Mouse (Mus musculus) CH12.LX (cell line): ENCODE results near the gene Acer3.
A peak's percentile ranks its signal among the peaks of the same experiment; 100 is the strongest.

Experiments
- CHD1 ChIP-seq: IDR thresholded peaks from 2 replicates; pipeline ENCODE4 v1.6.1; 2012; ENCODE audit warnings: low read depth, low read length, improper control_type of control experiment, inconsistent platforms
- CTCF ChIP-seq, 2 experiments: IDR thresholded peaks in 1 of 2; conservative IDR thresholded peaks in 1 of 2; 2 replicates each; pipeline ENCODE4 v1.5.1; 2011 to 2012; ENCODE audit warnings: low read depth in 2 of 2, low read length in 2 of 2, improper control_type of control experiment in 1 of 2, inconsistent platforms in 1 of 2, mild to moderate bottlenecking in 1 of 2, moderate library complexity in 1 of 2
- E2F4 ChIP-seq: IDR thresholded peaks from 2 replicates; pipeline ENCODE4 v1.6.1; 2011; ENCODE audit warnings: low read depth, low read length, improper control_type of control experiment; ENCODE audit not compliant: insufficient replicate concordance
- ELF1 ChIP-seq: IDR thresholded peaks from 2 replicates; pipeline ENCODE4 v1.6.1; 2014; ENCODE audit warnings: low read depth, mild to moderate bottlenecking, inconsistent platforms, low read length, improper control_type of control experiment
- EP300 ChIP-seq: IDR thresholded peaks from 2 replicates; pipeline ENCODE4 v1.6.1; 2011; ENCODE audit warnings: low read length, improper control_type of control experiment
- GABPA ChIP-seq: IDR thresholded peaks from 2 replicates; pipeline ENCODE4 v1.6.1; 2012; ENCODE audit warnings: low read depth, low read length, improper control_type of control experiment, inconsistent platforms; ENCODE audit not compliant: insufficient replicate concordance
- IRF4 ChIP-seq: IDR thresholded peaks from 2 replicates; pipeline ENCODE4 v1.6.1; 2014; ENCODE audit warnings: low read depth, mild to moderate bottlenecking, inconsistent platforms, low read length, improper control_type of control experiment
- KAT2A ChIP-seq: IDR thresholded peaks from 2 replicates; pipeline ENCODE4 v1.6.1; 2012; ENCODE audit warnings: low read length, improper control_type of control experiment, inconsistent platforms; ENCODE audit not compliant: insufficient replicate concordance
- MAFK ChIP-seq: IDR thresholded peaks from 2 replicates; pipeline ENCODE4 v1.6.1; 2011; ENCODE audit warnings: low read length, improper control_type of control experiment; ENCODE audit not compliant: insufficient replicate concordance
- MAZ ChIP-seq: IDR thresholded peaks from 2 replicates; pipeline ENCODE4 v1.6.1; 2012; ENCODE audit warnings: low read depth, mild to moderate bottlenecking, inconsistent platforms, low read length, improper control_type of control experiment, moderate library complexity
- MYC ChIP-seq: IDR thresholded peaks from 2 replicates; pipeline ENCODE4 v1.6.1; 2011; ENCODE audit warnings: low read depth, mild to moderate bottlenecking, improper control_type of control experiment, low read length
- NRF1 ChIP-seq: IDR thresholded peaks from 2 replicates; pipeline ENCODE4 v1.6.1; 2014; ENCODE audit warnings: low read depth, mild to moderate bottlenecking, inconsistent platforms, low read length, improper control_type of control experiment, moderate library complexity
- ZMIZ1 ChIP-seq: IDR thresholded peaks from 2 replicates; pipeline ENCODE4 v1.6.1; 2012; ENCODE audit warnings: low read depth, mild to moderate bottlenecking, inconsistent platforms, low read length, improper control_type of control experiment
- ZNF384 ChIP-seq: IDR thresholded peaks from 2 replicates; pipeline ENCODE4 v1.6.1; 2012; ENCODE audit warnings: low read depth, low read length, improper control_type of control experiment, inconsistent platforms

DNA sequence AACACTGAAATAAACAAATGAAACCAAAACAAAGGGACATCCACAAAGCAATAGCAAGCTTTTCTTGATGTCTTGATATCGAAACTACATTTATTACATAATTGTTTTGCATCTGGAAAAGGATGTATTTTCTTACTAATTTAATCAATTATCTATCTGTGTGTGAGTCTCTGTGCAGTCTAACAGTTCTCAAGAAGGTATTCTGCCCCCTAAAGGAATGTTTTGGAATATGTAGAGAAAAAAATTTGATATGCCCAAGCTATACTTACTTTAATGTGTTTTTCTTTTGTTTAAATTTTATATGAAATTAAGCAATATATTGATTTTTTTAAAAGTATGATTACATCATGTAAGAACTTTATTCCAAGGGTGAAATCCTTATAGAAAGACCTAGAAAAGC, 130.4 kb downstream of the Acer3 start:
- TF ChIP-seq KAT2A (no peak), CHD1 (no peak), MYC (no peak), CTCF (conservative IDR thresholded peaks at IDR 0.05 in 1 of 2, IDR thresholded peaks at IDR 0.05 in 1 of 2; ENCODE audit: low read depth in 2 of 2, low read length in 2 of 2) (peak in 1 of 2 experiments; percentile 53; a peak in 2 of 4 replicates), MAFK (no peak), ZNF384 (peak; percentile 74; the same call in 1 of the 2 replicates), NRF1 (no peak), ZMIZ1 (no peak), ELF1 (no peak), MAZ (no peak), IRF4 (no peak), EP300 (no peak), GABPA (no peak), E2F4 (no peak)
